Mouse (Mus musculus) heart, embryonic 15.5 days (tissue): ENCODE measurements around the gene Snrnp40. TPM values are rescaled to one million over a fixed set of nuclear protein-coding genes. Genes with fewer than 3 reads are reported as not detected.

Experiments used
- ATAC-seq: fragments of 200-750 bp; cut with Nextera tagmentation; replicated peaks from 2 replicates; pipeline ENCODE4 v1.8.0; 2017; ENCODE audit warnings: low read depth, moderate TSS enrichment; ENCODE audit not compliant: insufficient number of reproducible peaks, insufficient read depth, low FRiP score
- H3K27ac ChIP-seq: fragments of 300-500 bp; sonication (generic); 2 replicates; pipeline ENCODE4 v1.5.1; 2015; ENCODE audit warnings: mild to moderate bottlenecking, inconsistent platforms
- H3K27me3 ChIP-seq: fragments of 300-500 bp; sonication (generic); 2 replicates; pipeline ENCODE4 v1.6.1; 2015; ENCODE audit warnings: inconsistent platforms
- H3K36me3 ChIP-seq: fragments of 300-500 bp; sonication (generic); 2 replicates; pipeline ENCODE4 v1.6.1; 2015; ENCODE audit warnings: mild to moderate bottlenecking, inconsistent platforms
- H3K4me1 ChIP-seq: fragments of 300-500 bp; sonication (generic); replicated peaks from 2 replicates; pipeline ENCODE4 v1.6.1; 2015; ENCODE audit warnings: inconsistent platforms
- H3K4me2 ChIP-seq: fragments of 300-500 bp; sonication (generic); 2 replicates; pipeline ENCODE4 v1.6.1; 2015; ENCODE audit warnings: inconsistent platforms, mild to moderate bottlenecking, moderate library complexity
- H3K4me3 ChIP-seq: fragments of 300-500 bp; sonication (generic); 2 replicates; pipeline ENCODE4 v1.5.1; 2015; ENCODE audit warnings: mild to moderate bottlenecking, inconsistent platforms
- H3K9ac ChIP-seq: fragments of 300-500 bp; sonication (generic); 2 replicates; pipeline ENCODE4 v1.6.1; 2015; ENCODE audit warnings: mild to moderate bottlenecking, inconsistent platforms
- H3K9me3 ChIP-seq: fragments of 300-500 bp; sonication (generic); replicated peaks from 2 replicates; pipeline ENCODE4 v1.6.1; 2016; ENCODE audit warnings: inconsistent platforms
- WGBS: fragments of 180-500 bp; shearing (Covaris S2); methylation state at CpG from one replicate; pipeline ENCODE4 v1.1.7; 2015; ENCODE audit warnings: mixed read lengths; 5-methylcytosine and 5-hydroxymethylcytosine counted together
- polyA plus RNA-seq: library from polyadenylated mRNA; unstranded; fragments of >200 nt; fragmentation: Nextera tagmentation; extraction: Ambion mirVana; gene quantifications from 2 replicates; pipeline ENCODE4 v1.2.1, GENCODE M21; 2015

The Snrnp40 gene
- polyA plus RNA-seq: 62.7 and 81.1 TPM in 2 replicates

DNA sequence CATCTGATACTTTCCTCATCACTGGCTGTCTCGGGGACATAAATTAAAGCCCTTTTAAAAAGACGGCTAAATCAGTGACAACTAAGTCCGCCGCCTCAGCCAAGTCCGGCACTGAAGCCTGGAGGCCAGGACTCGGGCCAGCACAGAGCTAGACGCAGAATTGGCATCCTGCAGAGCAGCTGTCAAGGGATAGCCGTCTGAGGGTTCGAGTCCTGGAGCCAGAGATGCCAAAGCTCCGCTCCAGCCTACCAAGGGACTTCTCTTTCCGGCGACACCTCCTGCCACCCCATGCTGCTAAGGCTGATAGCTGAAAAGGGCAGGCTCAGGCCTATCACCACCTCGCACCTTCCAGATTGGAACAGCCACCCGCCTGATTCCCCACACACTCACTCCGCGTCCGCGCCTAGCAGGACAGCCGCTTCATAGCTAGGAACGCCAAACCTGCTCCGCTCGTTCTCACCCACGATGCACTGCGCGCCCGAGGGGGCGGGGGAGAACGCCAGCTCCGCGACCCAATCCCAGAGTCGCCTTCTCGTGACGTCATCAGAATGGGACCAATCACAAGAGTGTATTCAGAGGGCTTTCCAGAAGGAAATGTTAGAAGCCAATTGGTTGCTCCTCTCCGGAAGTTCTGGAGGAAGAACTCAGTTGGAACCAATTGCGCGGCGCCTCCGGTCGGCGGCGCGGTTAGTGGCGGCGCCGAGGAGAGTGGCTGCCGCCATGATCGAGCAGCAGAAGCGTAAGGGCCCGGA lies at the start of gene Snrnp40, which contains the start of gene Zcchc17:
Gene Snrnp40 (plus strand): TSS at position 647 of the 752 bp plus-strand sequence.
Gene Zcchc17 (minus strand): TSS at position 458 of the 752 bp plus-strand sequence.
- Histone ChIP-seq H3K9me3 (no peaks in the 10 kb centered on the region), H3K4me1 (peaks cover 24% of the 10 kb centered on the region), H3K27me3 (no peaks in the 10 kb centered on the region), H3K9ac (peak within 1 kb of the TSS; percentile 99), H3K27ac (peak within 1 kb of the TSS; percentile 89), H3K4me3 (peak within 1 kb of the TSS; percentile 91), H3K36me3 (peaks cover 24% of the 10 kb centered on the region), H3K4me2 (peak within 1 kb of the TSS; percentile 80)
- ATAC-seq: peak; percentile 99
- WGBS: under 1% methylated on average over 49 of the region's 49 CpGs

DNA sequence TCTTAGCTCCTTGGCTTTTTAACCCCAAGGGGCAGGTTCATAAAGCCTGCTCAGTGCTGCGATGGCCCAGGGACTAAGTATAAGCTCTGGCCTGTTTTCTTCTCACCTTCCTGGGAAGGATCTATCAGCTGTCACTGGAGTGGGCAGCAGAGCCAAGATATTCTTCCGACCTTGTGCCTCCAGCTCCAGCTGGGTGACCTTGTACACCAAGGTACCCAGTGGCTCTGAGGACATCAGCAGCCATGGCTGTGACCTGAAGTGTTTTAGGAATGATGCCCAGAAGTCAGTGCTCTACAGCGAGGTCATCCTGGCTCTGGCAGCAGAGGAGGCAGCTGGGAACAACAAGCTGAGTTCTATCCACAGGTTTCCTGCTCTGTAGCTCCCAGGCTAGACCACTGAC lies 47.4 kb upstream of the Snrnp40 start:
- Histone ChIP-seq H3K4me2 (peak overlapping the region; percentile 86; the same call in 1 of the 2 replicates), H3K4me1 (peaks cover 72% of the 10 kb centered on the region), H3K9me3 (no peaks in the 10 kb centered on the region), H3K27me3 (peaks cover 3% of the 10 kb centered on the region; the same call in 1 of the 2 replicates), H3K4me3 (no peak overlapping the region), H3K9ac (no peak overlapping the region), H3K27ac (peak overlapping the region; percentile 90), H3K36me3 (peaks cover 25% of the 10 kb centered on the region; the same call in 1 of the 2 replicates)
- ATAC-seq: no peak
- WGBS: 45% methylated on average over 3 of the region's 3 CpGs

DNA sequence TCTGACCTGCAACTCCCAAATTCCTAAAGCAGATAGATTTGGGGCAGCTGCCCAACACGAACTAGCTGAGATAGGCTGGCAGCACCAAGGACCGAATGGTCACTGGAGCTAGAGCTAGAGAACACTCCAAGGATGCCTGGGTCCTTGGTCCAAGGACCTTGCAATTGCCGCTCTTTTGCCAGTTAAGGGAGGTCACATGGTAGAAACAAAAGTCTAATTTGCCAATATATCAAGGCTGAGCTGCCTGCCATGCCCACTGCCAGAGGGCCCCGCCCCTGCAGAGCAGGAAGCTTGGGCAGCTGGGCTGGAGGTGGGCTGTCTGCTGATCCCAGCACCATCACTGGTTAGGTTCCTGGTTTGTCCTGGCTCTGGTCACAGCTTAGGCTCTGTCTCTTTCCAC lies 46.4 kb upstream of the Snrnp40 start:
- no peak overlapping the region for H3K9ac ChIP-seq
- peaks cover 25% of the 10 kb centered on the region; the same call in 1 of the 2 replicates for H3K36me3 ChIP-seq
- no peak for ATAC-seq
- H3K4me2 ChIP-seq: no peak overlapping the region
- no peaks in the 10 kb centered on the region for H3K9me3 ChIP-seq
- no peak overlapping the region for H3K4me3 ChIP-seq
- 85% methylated on average over 4 of the region's 4 CpGs for WGBS
- H3K4me1 ChIP-seq: peaks cover 74% of the 10 kb centered on the region
- H3K27me3 ChIP-seq: peaks cover 3% of the 10 kb centered on the region; the same call in 1 of the 2 replicates
- no peak overlapping the region for H3K27ac ChIP-seq

DNA sequence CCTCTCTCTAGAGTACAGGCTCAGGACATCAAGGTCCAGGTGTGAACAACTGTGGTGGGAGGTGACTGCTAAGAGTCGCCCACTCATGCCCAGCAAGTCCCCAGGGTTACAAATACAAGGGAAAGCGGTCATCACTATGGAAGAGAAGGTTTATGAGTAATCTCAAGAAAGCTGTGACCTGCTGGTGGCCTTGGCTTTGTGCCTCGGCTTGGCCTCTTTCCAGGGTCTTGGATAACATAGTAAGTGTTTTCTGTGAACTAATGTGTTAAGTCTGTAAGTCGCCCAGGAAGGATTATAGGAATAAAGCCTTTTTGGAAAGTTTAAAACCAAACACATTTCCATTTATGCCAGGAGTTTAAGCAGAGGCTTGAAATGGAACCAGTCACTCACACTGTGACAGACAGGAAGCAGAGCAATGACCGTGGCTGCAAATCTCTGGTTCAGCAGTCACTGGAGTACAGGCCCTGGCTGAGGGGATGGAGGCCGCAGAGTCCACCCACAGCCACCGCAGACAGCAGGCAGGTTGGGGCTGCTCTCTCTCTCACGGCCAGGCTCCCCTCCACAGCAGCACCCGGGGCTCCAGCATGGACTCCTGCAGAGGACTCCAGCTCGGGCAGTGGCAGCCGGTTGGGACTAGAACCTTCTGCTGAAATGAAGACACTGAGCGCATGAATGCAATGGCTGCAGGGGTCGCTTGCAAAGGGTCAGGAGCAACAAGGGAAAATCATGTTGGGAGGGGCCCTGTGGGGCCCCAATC lies 44.0 kb upstream of the Snrnp40 start:
- WGBS: 45% methylated on average over 13 of the region's 13 CpGs

DNA sequence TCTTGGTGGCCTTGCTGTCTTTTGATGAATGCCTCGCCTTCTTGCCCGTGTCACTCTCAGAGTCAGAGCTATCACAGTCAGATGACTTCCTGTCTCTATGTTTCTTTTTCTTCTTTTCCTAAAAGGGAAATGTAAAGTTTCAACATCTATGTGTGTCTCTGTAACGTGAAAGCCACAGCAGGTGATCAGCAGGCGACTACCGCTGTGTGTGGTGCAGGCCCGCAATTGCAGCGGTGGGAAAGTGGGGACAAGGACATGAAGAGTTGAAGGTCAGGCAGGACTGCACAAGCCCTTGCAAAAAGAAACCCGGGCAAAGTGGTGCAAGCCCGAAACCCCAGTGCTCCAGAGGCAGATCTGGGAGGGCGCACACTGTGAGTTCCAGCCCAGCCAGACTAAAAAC lies 43.2 kb upstream of the Snrnp40 start:
- Histone ChIP-seq H3K4me1 (peaks cover 72% of the 10 kb centered on the region), H3K36me3 (peaks cover 29% of the 10 kb centered on the region; the same call in 1 of the 2 replicates), H3K27ac (peak overlapping the region; percentile 85)

More for the DNA sequence above, 44.0 kb upstream of the Snrnp40 start:
- Histone ChIP-seq H3K9ac (peak overlapping the region; percentile 7), H3K4me2 (no peak overlapping the region), H3K4me1 (peaks cover 73% of the 10 kb centered on the region), H3K27me3 (no peaks in the 10 kb centered on the region), H3K27ac (peak overlapping the region; percentile 85), H3K4me3 (no peak overlapping the region), H3K9me3 (no peaks in the 10 kb centered on the region), H3K36me3 (peaks cover 27% of the 10 kb centered on the region; the same call in 1 of the 2 replicates)
- ATAC-seq: no peak

DNA sequence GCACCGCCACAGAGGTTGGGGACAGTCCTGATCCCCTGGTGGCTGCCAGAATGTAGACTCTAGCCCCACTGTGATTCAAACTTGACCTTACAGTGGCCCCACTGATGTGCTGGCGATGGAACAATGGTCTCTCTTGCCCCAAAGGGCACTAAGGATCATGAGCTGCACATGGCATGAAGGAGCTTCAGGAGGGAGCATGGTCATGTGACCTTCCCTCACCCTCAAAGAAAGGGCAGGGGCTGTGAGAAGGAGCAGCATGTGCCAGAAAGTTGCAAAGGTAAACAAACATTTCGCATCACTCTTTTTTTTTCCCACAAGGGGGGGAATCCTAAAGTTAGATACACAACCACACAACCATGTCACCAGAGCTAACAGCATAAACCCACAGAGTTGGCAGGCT lies 41.8 kb upstream of the Snrnp40 start:
- 84% methylated on average over 3 of the region's 3 CpGs for WGBS
- Histone ChIP-seq H3K4me2 (no peak overlapping the region), H3K27ac (peak overlapping the region; percentile 46; the same call in 1 of the 2 replicates), H3K36me3 (peaks cover 27% of the 10 kb centered on the region; the same call in 1 of the 2 replicates), H3K27me3 (no peaks in the 10 kb centered on the region), H3K4me1 (peaks cover 71% of the 10 kb centered on the region), H3K9ac (no peak overlapping the region), H3K9me3 (no peaks in the 10 kb centered on the region), H3K4me3 (no peak overlapping the region)
- no peak for ATAC-seq

More for the DNA sequence above, 43.2 kb upstream of the Snrnp40 start:
- 51% methylated on average over 10 of the region's 10 CpGs for WGBS
- Histone ChIP-seq H3K27me3 (no peaks in the 10 kb centered on the region), H3K9ac (no peak overlapping the region), H3K9me3 (no peaks in the 10 kb centered on the region), H3K4me3 (no peak overlapping the region), H3K4me2 (no peak overlapping the region)
- ATAC-seq: no peak

DNA sequence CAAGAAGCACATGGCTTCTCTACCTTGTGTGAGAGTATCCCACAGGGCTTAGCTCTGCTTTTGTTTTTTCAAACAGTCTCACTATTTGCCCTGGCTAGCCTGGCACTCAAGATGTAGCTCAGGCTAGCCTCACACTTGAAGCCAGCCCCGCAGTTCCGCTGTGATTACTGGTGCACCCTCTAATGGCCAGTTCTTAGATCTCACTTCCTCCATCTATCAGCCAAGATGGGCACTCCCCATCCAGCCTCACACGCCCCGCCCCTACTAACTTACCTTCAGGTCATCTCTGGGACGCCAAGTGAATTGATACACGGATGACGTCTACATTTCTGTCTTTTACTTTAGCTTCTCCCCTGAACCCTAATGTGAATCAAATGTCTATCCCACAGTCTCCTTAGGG lies 40.4 kb upstream of the Snrnp40 start:
- H3K9me3 ChIP-seq: no peaks in the 10 kb centered on the region
- H3K4me1 ChIP-seq: peaks cover 68% of the 10 kb centered on the region
- H3K4me2 ChIP-seq: no peak overlapping the region
- no peak overlapping the region for H3K9ac ChIP-seq
- H3K27me3 ChIP-seq: no peaks in the 10 kb centered on the region
- ATAC-seq: no peak
- no peak overlapping the region for H3K27ac ChIP-seq
- H3K4me3 ChIP-seq: no peak overlapping the region
- H3K36me3 ChIP-seq: peaks cover 14% of the 10 kb centered on the region; the same call in 1 of the 2 replicates
- 83% methylated on average over 7 of the region's 7 CpGs for WGBS

DNA sequence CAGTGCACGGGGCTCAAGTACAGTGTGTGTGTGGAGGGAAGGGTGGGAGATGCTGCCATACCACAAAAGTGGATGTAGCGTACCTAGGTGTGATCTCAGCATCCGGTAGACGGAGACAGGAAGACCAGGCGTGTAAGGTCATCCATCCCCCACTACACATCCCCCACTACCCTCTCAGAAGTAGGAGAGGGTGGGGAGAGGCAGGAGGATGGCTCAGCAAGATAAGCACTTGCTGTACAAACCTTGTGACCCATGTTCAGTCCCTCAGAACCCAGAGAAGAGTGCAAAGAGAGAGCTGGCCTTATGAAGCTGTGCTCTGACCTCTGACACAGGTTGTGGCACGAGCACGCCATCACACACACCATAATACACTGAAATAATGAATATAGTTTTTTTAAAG lies 38.3 kb upstream of the Snrnp40 start:
- no peaks in the 10 kb centered on the region for H3K9me3 ChIP-seq
- WGBS: 86% methylated on average over 7 of the region's 7 CpGs
- no peak overlapping the region for H3K4me3 ChIP-seq
- H3K9ac ChIP-seq: no peak overlapping the region
- 0 out of 2 replicates have a peak overlapping the region, but pooled peaks have one; percentile 29 for H3K27ac ChIP-seq
- no peak overlapping the region for H3K4me2 ChIP-seq
- no peaks in the 10 kb centered on the region for H3K27me3 ChIP-seq
- ATAC-seq: no peak
- H3K4me1 ChIP-seq: peaks cover 49% of the 10 kb centered on the region
- H3K36me3 ChIP-seq: peaks cover 20% of the 10 kb centered on the region

DNA sequence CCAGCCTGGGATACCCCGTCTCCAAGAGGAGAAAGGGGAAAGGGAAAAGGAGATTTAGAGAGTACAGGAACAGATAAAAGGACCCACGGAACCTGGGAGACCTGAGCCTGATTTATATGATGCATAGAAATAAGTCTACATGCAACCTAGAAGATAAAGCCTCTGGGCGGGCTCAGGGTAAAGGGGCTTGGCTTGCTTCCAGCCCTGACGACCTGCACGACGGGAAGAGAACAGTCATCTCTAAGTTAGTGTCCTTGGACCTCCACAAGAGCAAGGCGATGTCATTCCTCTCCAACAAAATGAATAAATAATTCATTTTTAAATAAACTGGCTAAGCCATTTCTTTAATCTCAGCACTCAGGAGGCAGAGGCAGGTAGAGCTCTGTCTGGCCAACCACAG lies 37.4 kb upstream of the Snrnp40 start:
- H3K27ac ChIP-seq: peak overlapping the region; percentile 90
- H3K9ac ChIP-seq: no peak overlapping the region

DNA sequence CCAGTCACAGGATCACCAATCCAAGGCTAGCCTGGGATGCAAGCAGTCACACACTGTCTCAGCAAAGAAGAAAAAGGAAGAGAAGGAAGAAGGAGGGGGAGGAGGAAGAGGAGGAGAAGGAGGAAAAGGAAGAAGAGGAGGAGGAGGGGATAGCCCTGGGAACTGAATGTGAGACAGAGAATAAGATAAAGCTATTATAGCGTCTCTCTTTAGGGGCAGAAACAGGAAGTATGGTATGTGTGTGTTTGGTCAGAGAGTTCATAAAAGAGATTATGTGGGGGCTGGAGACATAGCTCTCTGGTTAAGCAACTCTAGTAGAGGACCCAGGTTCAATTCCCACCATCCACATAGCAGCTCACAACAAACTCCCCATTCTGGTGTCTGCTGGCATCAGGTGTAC lies 36.8 kb upstream of the Snrnp40 start:
- H3K4me3 ChIP-seq: no peak overlapping the region
- WGBS: 32% methylated on average over 1 of the region's 1 CpGs
- H3K9ac ChIP-seq: no peak overlapping the region
- no peaks in the 10 kb centered on the region for H3K9me3 ChIP-seq
- ATAC-seq: no peak
- peaks cover 26% of the 10 kb centered on the region for H3K36me3 ChIP-seq
- H3K4me2 ChIP-seq: no peak overlapping the region
- H3K27me3 ChIP-seq: no peaks in the 10 kb centered on the region
- peaks cover 37% of the 10 kb centered on the region for H3K4me1 ChIP-seq
- peak overlapping the region; percentile 90 for H3K27ac ChIP-seq

More for the DNA sequence above, 37.4 kb upstream of the Snrnp40 start:
- no peaks in the 10 kb centered on the region for H3K9me3 ChIP-seq
- no peaks in the 10 kb centered on the region for H3K27me3 ChIP-seq
- no peak overlapping the region for H3K4me3 ChIP-seq
- ATAC-seq: no peak
- no peak overlapping the region for H3K4me2 ChIP-seq
- WGBS: 58% methylated on average over 7 of the region's 7 CpGs
- peaks cover 43% of the 10 kb centered on the region for H3K4me1 ChIP-seq
- H3K36me3 ChIP-seq: peaks cover 26% of the 10 kb centered on the region

DNA sequence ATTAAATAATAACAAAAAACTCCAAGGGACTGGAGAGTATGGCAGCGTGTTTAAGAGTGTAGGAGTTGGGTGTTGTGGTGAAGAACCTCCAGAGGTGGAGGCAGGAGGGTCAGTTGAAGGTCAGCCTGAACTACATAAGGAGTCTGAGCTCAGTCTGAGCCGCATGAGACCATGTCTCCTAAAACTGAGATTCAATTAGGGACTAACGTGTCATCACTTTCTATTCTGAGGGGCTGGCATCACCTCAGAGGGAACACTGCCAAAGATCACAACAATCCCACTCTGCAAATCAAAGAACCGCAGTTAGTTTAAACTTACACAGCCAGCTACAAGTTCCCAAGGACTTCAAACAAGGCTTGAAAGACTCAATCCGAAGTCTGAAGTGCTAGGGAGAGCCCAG lies 36.3 kb upstream of the Snrnp40 start:
- no peak overlapping the region for H3K9ac ChIP-seq
- H3K36me3 ChIP-seq: peaks cover 26% of the 10 kb centered on the region
- 23% methylated on average over 5 of the region's 5 CpGs for WGBS
- peaks cover 32% of the 10 kb centered on the region for H3K4me1 ChIP-seq
- no peak overlapping the region for H3K4me2 ChIP-seq
- no peak overlapping the region for H3K4me3 ChIP-seq
- no peaks in the 10 kb centered on the region for H3K9me3 ChIP-seq
- peak overlapping the region; percentile 90 for H3K27ac ChIP-seq
- H3K27me3 ChIP-seq: no peaks in the 10 kb centered on the region
- ATAC-seq: peak; percentile 68
